Mouse (Mus musculus) embryonic facial prominence, embryonic 13.5 days (tissue): ENCODE results near the gene Frmd6. TPM values are rescaled to one million over a fixed set of nuclear protein-coding genes. Genes with fewer than 3 reads are reported as not detected.

Experiments used
- ATAC-seq: fragments of 200-750 bp; cut with Nextera tagmentation; 2 replicates; pipeline ENCODE4 v1.8.0; 2017; ENCODE audit warnings: low read depth; ENCODE audit not compliant: insufficient number of reproducible peaks, insufficient read depth, low FRiP score, low TSS enrichment
- H3K27ac ChIP-seq: fragments of 300-500 bp; sonication (generic); 2 replicates; pipeline ENCODE4 v1.5.1; 2015; ENCODE audit warnings: moderate library complexity, mild to moderate bottlenecking, inconsistent platforms
- H3K27me3 ChIP-seq: fragments of 300-500 bp; sonication (generic); 2 replicates; pipeline ENCODE4 v1.6.1; 2015; ENCODE audit warnings: mild to moderate bottlenecking, inconsistent platforms
- H3K36me3 ChIP-seq: fragments of 300-500 bp; sonication (generic); 2 replicates; pipeline ENCODE4 v1.6.1; 2015; ENCODE audit warnings: mild to moderate bottlenecking, inconsistent platforms
- H3K4me1 ChIP-seq: fragments of 300-500 bp; sonication (generic); 2 replicates; pipeline ENCODE4 v1.6.1; 2015; ENCODE audit warnings: inconsistent platforms
- H3K4me2 ChIP-seq: fragments of 300-500 bp; sonication (generic); 2 replicates; pipeline ENCODE4 v1.6.1; 2015; ENCODE audit warnings: moderate library complexity, mild to moderate bottlenecking, inconsistent platforms
- H3K4me3 ChIP-seq: fragments of 300-500 bp; sonication (generic); 2 replicates; pipeline ENCODE4 v1.5.1; 2015; ENCODE audit warnings: mild to moderate bottlenecking, inconsistent platforms
- H3K9ac ChIP-seq: fragments of 300-500 bp; sonication (generic); 2 replicates; pipeline ENCODE4 v1.6.1; 2015; ENCODE audit warnings: mild to moderate bottlenecking, inconsistent platforms
- H3K9me3 ChIP-seq: fragments of 300-500 bp; sonication (generic); 2 replicates; pipeline ENCODE4 v1.6.1; 2016; ENCODE audit warnings: inconsistent platforms
- WGBS: fragments of 180-500 bp; shearing (Covaris S2); methylation state at CpG from one replicate; pipeline ENCODE4 v1.1.7; 2015; ENCODE audit warnings: mixed read lengths; 5-methylcytosine and 5-hydroxymethylcytosine counted together
- polyA plus RNA-seq: library from polyadenylated mRNA; unstranded; fragments of >200 nt; fragmentation: Nextera tagmentation; extraction: Ambion mirVana; gene quantifications from 2 replicates; pipeline ENCODE4 v1.2.1, GENCODE M21; 2015

The Frmd6 gene
- 70.6 and 72.0 TPM in 2 replicates for polyA plus RNA-seq

GRCm38 (mm10) chr12:70824729-70825650 lies at the start of gene Frmd6:
Gene Frmd6 (plus strand): TSS chr12:70825514.
- peak; percentile 92 for ATAC-seq
- Histone ChIP-seq H3K27me3 (no peaks in the 10 kb centered on the region), H3K4me3 (peak within 1 kb of the TSS; percentile 84), H3K4me2 (peak within 1 kb of the TSS; percentile 81), H3K4me1 (peaks cover 36% of the 10 kb centered on the region), H3K36me3 (no peaks in the 10 kb centered on the region), H3K9me3 (no peaks in the 10 kb centered on the region), H3K27ac (peak within 1 kb of the TSS; percentile 100), H3K9ac (peak within 1 kb of the TSS; percentile 98)
- under 1% methylated on average over 69 of the region's 75 CpGs for WGBS

- 79% methylated on average over 8 of the region's 8 CpGs for WGBS
Measured at GRCm38 (mm10) chr12:70775609-70776008, 49.7 kb upstream of the Frmd6 start.

GRCm38 (mm10) chr12:70776683-70777082 lies 48.6 kb upstream of the Frmd6 start:
- no peak overlapping the region for H3K4me3 ChIP-seq
- ATAC-seq: no peak; the same call in 1 of the 2 replicates
- H3K4me2 ChIP-seq: no peak overlapping the region
- 68% methylated on average over 12 of the region's 12 CpGs for WGBS
- H3K4me1 ChIP-seq: peaks cover 24% of the 10 kb centered on the region
- no peaks in the 10 kb centered on the region for H3K27me3 ChIP-seq
- H3K27ac ChIP-seq: no peak overlapping the region
- H3K9me3 ChIP-seq: no peaks in the 10 kb centered on the region
- no peaks in the 10 kb centered on the region for H3K36me3 ChIP-seq
- no peak overlapping the region for H3K9ac ChIP-seq

More at GRCm38 (mm10) chr12:70775609-70776008, 49.7 kb upstream of the Frmd6 start:
- no peaks in the 10 kb centered on the region for H3K36me3 ChIP-seq
- H3K4me3 ChIP-seq: no peak overlapping the region
- no peak overlapping the region for H3K27ac ChIP-seq
- no peaks in the 10 kb centered on the region for H3K9me3 ChIP-seq
- peaks cover 24% of the 10 kb centered on the region for H3K4me1 ChIP-seq
- no peak for ATAC-seq
- H3K4me2 ChIP-seq: no peak overlapping the region
- no peak overlapping the region for H3K9ac ChIP-seq
- H3K27me3 ChIP-seq: no peaks in the 10 kb centered on the region

GRCm38 (mm10) chr12:70777466-70777865 lies 47.8 kb upstream of the Frmd6 start:
- Histone ChIP-seq H3K4me1 (peaks cover 26% of the 10 kb centered on the region), H3K36me3 (no peaks in the 10 kb centered on the region), H3K4me2 (no peak overlapping the region), H3K9ac (no peak overlapping the region), H3K4me3 (no peak overlapping the region), H3K27ac (no peak overlapping the region), H3K27me3 (no peaks in the 10 kb centered on the region), H3K9me3 (no peaks in the 10 kb centered on the region)
- 48% methylated on average over 5 of the region's 5 CpGs for WGBS
- ATAC-seq: no peak

GRCm38 (mm10) chr12:70777866-70778265 lies 47.4 kb upstream of the Frmd6 start:
- Histone ChIP-seq H3K9ac (no peak overlapping the region), H3K27me3 (no peaks in the 10 kb centered on the region), H3K9me3 (no peaks in the 10 kb centered on the region), H3K36me3 (no peaks in the 10 kb centered on the region), H3K4me2 (no peak overlapping the region), H3K27ac (no peak overlapping the region), H3K4me1 (peaks cover 30% of the 10 kb centered on the region), H3K4me3 (no peak overlapping the region)
- ATAC-seq: no peak

- WGBS: 60% methylated on average over 2 of the region's 2 CpGs
- H3K27ac ChIP-seq: no peak overlapping the region
- no peaks in the 10 kb centered on the region for H3K36me3 ChIP-seq
- H3K4me3 ChIP-seq: no peak overlapping the region
- no peaks in the 10 kb centered on the region for H3K27me3 ChIP-seq
- ATAC-seq: no peak
- no peak overlapping the region for H3K9ac ChIP-seq
- peaks cover 35% of the 10 kb centered on the region for H3K4me1 ChIP-seq
- no peaks in the 10 kb centered on the region for H3K9me3 ChIP-seq
- H3K4me2 ChIP-seq: no peak overlapping the region
Measured at GRCm38 (mm10) chr12:70778271-70778670, 47.0 kb upstream of the Frmd6 start.

GRCm38 (mm10) chr12:70778724-70779123 lies 46.6 kb upstream of the Frmd6 start:
- no peak for ATAC-seq
- H3K4me1 ChIP-seq: peaks cover 39% of the 10 kb centered on the region
- 49% methylated on average over 3 of the region's 3 CpGs for WGBS

GRCm38 (mm10) chr12:70783049-70783448 lies 42.3 kb upstream of the Frmd6 start:
- no peak for ATAC-seq
- Histone ChIP-seq H3K4me2 (peak overlapping the region; percentile 48), H3K36me3 (no peaks in the 10 kb centered on the region), H3K4me1 (peaks cover 29% of the 10 kb centered on the region), H3K4me3 (no peak overlapping the region), H3K9ac (no peak overlapping the region), H3K27me3 (no peaks in the 10 kb centered on the region), H3K9me3 (no peaks in the 10 kb centered on the region), H3K27ac (no peak overlapping the region)
- 25% methylated on average over 9 of the region's 9 CpGs for WGBS

More at GRCm38 (mm10) chr12:70778724-70779123, 46.6 kb upstream of the Frmd6 start:
- H3K27ac ChIP-seq: no peak overlapping the region
- no peaks in the 10 kb centered on the region for H3K9me3 ChIP-seq
- no peaks in the 10 kb centered on the region for H3K27me3 ChIP-seq
- H3K4me3 ChIP-seq: no peak overlapping the region
- H3K36me3 ChIP-seq: no peaks in the 10 kb centered on the region
- H3K4me2 ChIP-seq: no peak overlapping the region
- no peak overlapping the region for H3K9ac ChIP-seq

GRCm38 (mm10) chr12:70783475-70784239 lies 41.7 kb upstream of the Frmd6 start:
- Histone ChIP-seq H3K27me3 (no peaks in the 10 kb centered on the region), H3K9ac (peak overlapping the region; percentile 55; the same call in 1 of the 2 replicates), H3K27ac (peak overlapping the region; percentile 73), H3K4me3 (0 out of 2 replicates have a peak overlapping the region, but pooled peaks have one; percentile 13), H3K4me1 (peaks cover 26% of the 10 kb centered on the region), H3K36me3 (no peaks in the 10 kb centered on the region), H3K9me3 (no peaks in the 10 kb centered on the region), H3K4me2 (peak overlapping the region; percentile 48)
- 15% methylated on average over 22 of the region's 22 CpGs for WGBS
- peak; percentile 48; the same call in 1 of the 2 replicates for ATAC-seq

GRCm38 (mm10) chr12:70784240-70784705 lies 41.0 kb upstream of the Frmd6 start:
- 20% methylated on average over 6 of the region's 6 CpGs for WGBS

GRCm38 (mm10) chr12:70789341-70789740 lies 36.0 kb upstream of the Frmd6 start:
- no peaks in the 10 kb centered on the region for H3K36me3 ChIP-seq
- WGBS: 87% methylated on average over 6 of the region's 6 CpGs
- no peak for ATAC-seq
- H3K4me2 ChIP-seq: no peak overlapping the region
- H3K27me3 ChIP-seq: no peaks in the 10 kb centered on the region
- no peak overlapping the region for H3K27ac ChIP-seq
- peaks cover 5% of the 10 kb centered on the region; the same call in 1 of the 2 replicates for H3K4me1 ChIP-seq
- H3K9me3 ChIP-seq: no peaks in the 10 kb centered on the region
- H3K9ac ChIP-seq: no peak overlapping the region
- no peak overlapping the region for H3K4me3 ChIP-seq

More at GRCm38 (mm10) chr12:70784240-70784705, 41.0 kb upstream of the Frmd6 start:
- peak overlapping the region; percentile 48 for H3K4me2 ChIP-seq
- H3K9me3 ChIP-seq: no peaks in the 10 kb centered on the region
- no peak for ATAC-seq
- H3K27ac ChIP-seq: peak overlapping the region; percentile 73; the same call in 1 of the 2 replicates
- no peaks in the 10 kb centered on the region for H3K36me3 ChIP-seq
- peak overlapping the region; percentile 55; the same call in 1 of the 2 replicates for H3K9ac ChIP-seq
- peaks cover 26% of the 10 kb centered on the region for H3K4me1 ChIP-seq
- no peak overlapping the region for H3K4me3 ChIP-seq
- no peaks in the 10 kb centered on the region for H3K27me3 ChIP-seq
